Mouse (Mus musculus) heart, adult 2 months (tissue): ENCODE measurements at regions not wholly inside any gene's neighbourhood (a gene's known extent, or its start where the extent isn't known, plus 50 kb on each side); places are given as distances from the start of the nearest gene placed in this dataset.

Experiments
- CTCF ChIP-seq: fragments of 200-600 bp; IDR thresholded peaks from 2 replicates; pipeline ENCODE4 v1.8.1; 2022; ENCODE audit warnings: antibody characterized with exemption, mild to moderate bottlenecking, moderate library complexity
- POLR2A ChIP-seq: fragments of 200-500 bp; IDR thresholded peaks from 2 replicates; pipeline ENCODE4 v1.6.1; 2011; ENCODE audit warnings: mild to moderate bottlenecking, low read depth, low read length, control low read depth; ENCODE audit not compliant: insufficient read depth

GRCm38 (mm10) chr14:15634581-15634980, 195.8 kb upstream of the Lrrc3b start:
- TF ChIP-seq CTCF (no peak), POLR2A (no peak)
